Comparison of ENCODE assay signal across 13 mouse cellular contexts in the genomic region with DNA sequence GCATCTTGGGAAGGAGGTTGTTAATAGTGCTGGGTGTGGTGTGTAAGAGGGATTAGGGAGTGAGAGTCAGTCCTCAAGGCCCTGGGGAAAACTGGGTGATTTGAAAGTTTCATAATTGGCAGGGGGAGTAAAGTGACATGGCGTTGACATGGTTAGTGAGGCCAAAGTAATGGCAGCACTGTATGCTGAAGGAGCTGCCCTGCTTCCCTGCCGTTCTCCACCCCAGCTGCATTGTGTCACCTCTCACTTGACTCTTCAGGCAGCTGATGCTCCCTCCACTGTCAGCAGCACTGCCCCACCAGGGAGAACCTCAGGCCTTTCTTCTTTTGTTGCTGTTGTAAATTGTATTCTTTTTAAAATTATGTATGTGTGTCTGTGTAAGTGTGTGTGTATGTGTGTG.
A peak's percentile ranks its signal among the peaks of the same experiment; 100 is the strongest.
DNase-seq lines count a peak whose midpoint lies in the region; ATAC-seq lines count a peak whose summit lies in the region.
"Had no signal": no experiment of that assay in that cellular context is flagged by ENCODE, and none has a peak within 500 bp of the region (broad histone marks: within the 10 kb centered on the region; RNA-seq: fewer than 3 reads in every experiment).

No protein-coding gene starts in this region.

- H3K4me3 ChIP-seq in neural tube, embryonic 11.5 days (ENCODE audit: low read depth, low read length) = no peak overlapping the region
- no peak overlapping the region for H3K4me3 ChIP-seq in lung, embryonic 16.5 days (ENCODE audit: low read length)
- H3K4me3 ChIP-seq in stomach, embryonic 16.5 days (replicated peaks; ENCODE audit: low read length) = no peak overlapping the region
- H3K4me3 ChIP-seq: heart, embryonic 12.5 days; left cerebral cortex, adult 2 months had no signal

- no peak for ATAC-seq in neural tube, embryonic 11.5 days (ENCODE audit: insufficient read depth, low FRiP score, low TSS enrichment)
- ATAC-seq in lung, embryonic 16.5 days (ENCODE audit: low read depth) = peak; percentile 78
- ATAC-seq in stomach, embryonic 16.5 days (ENCODE audit: insufficient read depth, low FRiP score) = no peak
- ATAC-seq: inflammation-experienced regulatory T-cells, adult 6 months had no signal

- peaks cover 7% of the 10 kb centered on the region; the same call in 1 of the 2 replicates for H3K4me1 ChIP-seq in neural tube, embryonic 11.5 days (ENCODE audit: control insufficient read depth, insufficient read depth, low read length)
- peaks cover 57% of the 10 kb centered on the region for H3K4me1 ChIP-seq in lung, embryonic 16.5 days (replicated peaks; ENCODE audit: control insufficient read depth, insufficient read depth, low read length)
- peaks cover 39% of the 10 kb centered on the region for H3K4me1 ChIP-seq in stomach, embryonic 16.5 days (ENCODE audit: control insufficient read depth, insufficient read depth, low read length)

- H3K36me3 ChIP-seq in neural tube, embryonic 11.5 days (ENCODE audit: control insufficient read depth, insufficient read depth, low read length) = no peaks in the 10 kb centered on the region; the same call in 1 of the 2 replicates
- H3K36me3 ChIP-seq in lung, embryonic 16.5 days (ENCODE audit: control insufficient read depth, insufficient read depth, low read length) = no peaks in the 10 kb centered on the region; the same call in 1 of the 2 replicates
- no peaks in the 10 kb centered on the region for H3K36me3 ChIP-seq in stomach, embryonic 16.5 days (ENCODE audit: control insufficient read depth, insufficient read depth, low read length)
- H3K36me3 ChIP-seq: heart, embryonic 12.5 days had no signal

- WGBS in neural tube, embryonic 11.5 days = 41% methylated on average over 2 of the region's 2 CpGs
- WGBS in lung, embryonic 16.5 days = 31% methylated on average over 2 of the region's 2 CpGs
- WGBS in stomach, embryonic 16.5 days = 38% methylated on average over 2 of the region's 2 CpGs

- H3K27ac ChIP-seq in neural tube, embryonic 11.5 days (ENCODE audit: low read depth, low read length) = 0 out of 2 replicates have a peak overlapping the region, but pooled peaks have one; percentile 1
- peak overlapping the region; percentile 43 for H3K27ac ChIP-seq in lung, embryonic 16.5 days (ENCODE audit: low read length)
- peak overlapping the region; percentile 18; the same call in 1 of the 2 replicates for H3K27ac ChIP-seq in stomach, embryonic 16.5 days (ENCODE audit: low read length)
- H3K27ac ChIP-seq: left cerebral cortex, adult 2 months had no signal

- no peak overlapping the region for H3K4me2 ChIP-seq in neural tube, embryonic 11.5 days (ENCODE audit: low read depth)
- H3K4me2 ChIP-seq in lung, embryonic 16.5 days (ENCODE audit: low read depth, low read length) = no peak overlapping the region
- no peak overlapping the region for H3K4me2 ChIP-seq in stomach, embryonic 16.5 days (ENCODE audit: low read depth, low read length)
- H3K4me2 ChIP-seq: heart, embryonic 12.5 days had no signal

- H3K9me3 ChIP-seq in neural tube, embryonic 11.5 days (ENCODE audit: control insufficient read depth, low read length) = no peaks in the 10 kb centered on the region
- no peaks in the 10 kb centered on the region for H3K9me3 ChIP-seq in lung, embryonic 16.5 days (ENCODE audit: control insufficient read depth, low read length)
- no peaks in the 10 kb centered on the region for H3K9me3 ChIP-seq in stomach, embryonic 16.5 days (replicated peaks; ENCODE audit: control insufficient read depth, low read length)
- H3K9me3 ChIP-seq: heart, embryonic 12.5 days had no signal

- H3K27me3 ChIP-seq in neural tube, embryonic 11.5 days (ENCODE audit: control insufficient read depth, insufficient read depth, low read length) = no peaks in the 10 kb centered on the region
- H3K27me3 ChIP-seq in lung, embryonic 16.5 days (ENCODE audit: control insufficient read depth, insufficient read depth, low read depth, low read length) = no peaks in the 10 kb centered on the region
- H3K27me3 ChIP-seq in stomach, embryonic 16.5 days (ENCODE audit: control insufficient read depth, insufficient read depth, low read length) = no peaks in the 10 kb centered on the region

- DNase-seq in kidney, postnatal 10 days = peak; percentile 44
- DNase-seq in kidney, postnatal 25 days = no peak
- no peak for DNase-seq in neural tube, embryonic 11.5 days (ENCODE audit: low spot score)
- DNase-seq in neural tube, embryonic 10.5 days (ENCODE audit: extremely low spot score, low spot score) = no peak
- DNase-seq in adrenal gland, adult (ENCODE audit: inconsistent age in 2 of 2, low spot score in 1 of 2) = no peak
- DNase-seq: adrenal gland, postnatal 36 days; cerebellum, adult 2 months; kidney, postnatal 14 days had no signal

- no peak overlapping the region for H3K9ac ChIP-seq in neural tube, embryonic 11.5 days (ENCODE audit: low read length)
- H3K9ac ChIP-seq in lung, embryonic 16.5 days (ENCODE audit: low read length) = no peak overlapping the region
- no peak overlapping the region for H3K9ac ChIP-seq in stomach, embryonic 16.5 days (ENCODE audit: low read length)
- H3K9ac ChIP-seq: heart, embryonic 12.5 days had no signal
